Mouse (Mus musculus): ENCODE measurements at regions not wholly inside any gene's neighbourhood (a gene's known extent, or its start where the extent isn't known, plus 50 kb on each side); places are given as distances from the start of the nearest gene placed in this dataset.

DNA sequence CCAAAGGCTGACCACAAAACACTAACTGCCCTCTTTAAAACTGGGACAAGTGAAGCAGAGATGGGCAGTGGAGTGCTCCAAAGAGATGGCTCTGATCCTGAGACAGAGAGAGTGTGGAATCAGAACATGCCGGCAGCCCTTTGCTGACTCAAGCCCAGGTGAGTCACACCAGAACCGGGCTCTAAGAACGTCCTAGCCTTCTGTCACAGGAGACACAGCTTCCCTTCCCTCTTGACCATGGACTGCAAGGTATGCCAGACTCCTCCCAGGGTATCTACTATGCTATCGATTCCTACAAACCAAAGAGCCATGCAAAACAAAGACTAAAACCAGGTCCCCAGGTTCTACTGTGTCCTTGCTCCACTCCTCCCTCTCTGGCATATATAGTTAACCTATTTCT is 98.0 kb downstream of the Dhx15 start:
- intact Hi-C loops (cut with DNase I) = no loop called here

DNA sequence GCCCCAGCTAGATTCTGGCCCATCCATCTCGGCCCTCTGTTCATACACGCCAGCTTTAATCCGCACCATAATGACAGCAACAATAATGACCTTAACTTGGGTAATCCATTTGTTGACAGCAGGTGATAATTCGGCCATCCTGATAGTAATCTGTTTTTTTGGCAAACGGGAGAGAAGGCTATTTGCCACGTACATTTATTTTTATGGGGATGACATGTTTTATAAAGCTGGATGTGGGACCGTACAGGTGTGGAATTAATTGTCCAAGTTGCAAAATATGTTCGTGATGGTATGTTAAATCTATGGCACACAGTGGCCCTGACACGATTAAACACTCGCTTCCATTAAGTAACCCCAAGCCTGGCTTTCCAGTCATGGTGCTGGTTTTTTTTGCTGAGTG is 102.2 kb downstream of the Dhx15 start:
- intact Hi-C loops (cut with DNase I) = no loop called here
- no peak for DNase-seq (ENCODE audit: extremely low spot score in 1 of 2, low spot score in 2 of 2)

More for the DNA sequence above, 98.0 kb downstream of the Dhx15 start:
- no peak for DNase-seq (ENCODE audit: extremely low spot score in 1 of 2, low spot score in 2 of 2)

DNA sequence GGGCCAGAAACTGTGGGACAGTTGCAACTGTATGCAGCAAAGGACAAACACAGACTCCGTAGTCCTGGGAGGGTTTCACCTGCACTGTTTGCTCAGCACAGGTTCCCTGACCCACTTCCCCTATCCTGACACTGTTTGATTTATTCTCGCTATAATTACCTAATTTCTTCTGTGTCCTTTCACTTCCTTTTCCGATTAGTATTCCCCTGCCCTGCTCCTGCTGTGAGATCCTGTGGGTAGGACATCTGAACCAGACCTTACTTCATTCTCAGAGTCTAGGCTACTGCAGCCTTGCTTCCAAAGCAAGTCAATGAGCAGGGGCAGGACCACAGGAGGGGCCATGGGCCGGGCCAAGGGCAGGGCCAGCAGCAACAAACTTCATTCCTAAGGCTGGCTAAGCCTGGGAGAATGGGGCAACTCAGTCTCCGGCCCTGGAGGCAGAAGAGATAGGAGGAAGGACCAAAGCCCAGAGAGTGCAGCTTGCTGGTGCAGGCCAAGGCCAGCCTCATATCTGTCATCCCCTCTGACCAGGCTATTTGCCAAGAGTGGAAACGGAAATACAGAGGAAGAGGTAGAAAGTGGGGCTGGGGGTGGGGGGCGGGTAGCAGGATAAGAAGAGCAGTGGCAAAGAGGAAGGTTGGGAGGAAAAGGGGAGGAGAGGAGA is 103.4 kb downstream of the Dhx15 start:
- intact Hi-C loops (cut with DNase I) = no loop called here
- no peak for DNase-seq (ENCODE audit: extremely low spot score in 1 of 2, low spot score in 2 of 2)

DNA sequence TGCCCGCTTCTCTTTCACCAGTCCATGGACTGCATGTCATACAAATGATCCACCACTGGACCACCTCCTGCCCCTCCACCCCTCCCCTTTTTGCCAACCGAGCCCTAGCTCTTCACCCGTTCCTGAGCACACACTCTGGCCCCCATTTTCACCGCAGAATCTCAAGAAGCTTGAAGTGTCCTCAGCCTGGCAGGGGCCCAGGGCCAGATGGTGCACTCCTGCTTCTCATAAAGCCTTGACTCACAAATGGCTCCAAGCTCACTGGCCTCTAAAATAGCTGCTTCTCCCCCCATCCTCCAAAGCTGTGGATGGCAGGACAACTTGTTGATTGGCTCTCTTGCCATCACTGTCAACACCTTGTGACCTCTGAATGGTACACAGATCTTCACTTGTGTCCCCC is 110.0 kb downstream of the Dhx15 start:
- intact Hi-C loops (cut with DNase I) = no loop called here
- peak in 1 of 2 experiments; percentile 44 for DNase-seq (ENCODE audit: extremely low spot score in 1 of 2, low spot score in 2 of 2)

DNA sequence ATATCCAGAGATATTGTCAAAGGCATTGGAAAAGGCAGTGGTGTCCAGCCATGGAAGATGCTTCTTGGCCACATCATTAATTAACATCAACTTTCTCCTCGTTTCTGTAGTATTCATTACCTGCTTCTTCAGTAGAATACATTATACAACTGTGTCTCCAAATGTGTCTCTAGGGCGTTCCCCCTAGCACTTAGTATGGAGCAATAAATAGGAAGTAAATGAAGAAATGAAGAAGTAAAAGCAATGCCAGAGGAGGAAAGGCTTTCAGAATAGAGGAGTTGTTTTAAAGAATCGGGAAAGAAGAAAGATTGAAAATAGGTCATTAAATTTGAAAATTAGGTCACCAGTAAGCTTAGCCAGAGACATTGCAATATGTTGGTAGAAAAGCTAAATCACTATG is 112.6 kb downstream of the Dhx15 start:
- intact Hi-C loops (cut with DNase I) = no loop called here
- no peak for DNase-seq (ENCODE audit: extremely low spot score in 1 of 2, low spot score in 2 of 2)

DNA sequence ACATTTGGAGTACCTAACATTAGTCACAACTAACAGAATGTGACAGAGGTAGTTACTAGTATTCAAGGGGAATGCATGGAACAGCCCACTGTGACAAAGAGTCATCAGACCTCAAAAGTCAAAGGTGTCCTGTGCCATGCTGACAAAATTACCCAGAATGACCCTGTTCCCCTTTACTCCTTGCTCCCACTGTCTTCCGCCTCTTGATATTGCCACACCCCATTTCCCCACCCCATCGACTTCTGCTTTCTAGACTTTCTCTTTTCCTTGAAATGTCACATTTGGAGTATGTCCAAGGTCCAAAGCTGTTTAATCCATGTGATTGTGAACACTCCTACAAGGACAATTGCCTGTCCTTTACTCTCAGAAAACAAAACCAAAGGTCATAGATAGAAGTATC is 115.2 kb downstream of the Dhx15 start:
- intact Hi-C loops (cut with DNase I) = no loop called here

DNA sequence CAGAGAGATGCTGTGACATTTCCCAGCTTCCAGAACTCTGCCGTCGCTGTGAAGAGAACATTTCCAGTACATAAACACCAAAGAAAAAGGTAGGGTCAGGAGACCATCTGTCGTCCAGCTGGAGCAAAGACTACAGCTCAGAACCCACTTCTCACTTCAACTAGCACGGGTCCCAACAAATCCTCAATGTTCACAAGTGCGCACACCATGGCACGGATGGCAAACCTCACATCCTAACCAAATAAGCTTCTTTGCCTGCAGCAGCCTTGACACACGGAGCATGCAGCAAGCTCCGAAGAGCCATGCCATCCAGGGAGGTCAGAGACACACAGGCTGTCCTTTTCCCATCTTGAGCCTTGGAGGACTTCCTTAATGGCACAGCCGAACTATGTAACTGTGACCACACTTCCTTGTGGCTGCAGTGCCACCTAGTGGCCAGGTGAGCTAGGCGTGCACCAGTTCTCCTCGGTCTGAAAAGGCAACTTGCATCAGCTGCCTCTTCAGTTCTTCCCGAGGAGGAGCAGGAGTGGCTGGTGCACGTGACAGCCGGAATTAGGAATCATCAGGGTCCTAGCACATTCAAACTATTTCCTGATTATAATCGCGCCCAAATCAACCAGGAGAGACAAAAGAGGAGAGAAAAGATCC is 125.4 kb downstream of the Dhx15 start:
- peak; percentile 72 to 81 for DNase-seq (ENCODE audit: extremely low spot score in 1 of 2, low spot score in 2 of 2)
- intact Hi-C loops (cut with DNase I) = no loop called here

More for the DNA sequence above, 115.2 kb downstream of the Dhx15 start:
- no peak for DNase-seq (ENCODE audit: extremely low spot score in 1 of 2, low spot score in 2 of 2)

DNA sequence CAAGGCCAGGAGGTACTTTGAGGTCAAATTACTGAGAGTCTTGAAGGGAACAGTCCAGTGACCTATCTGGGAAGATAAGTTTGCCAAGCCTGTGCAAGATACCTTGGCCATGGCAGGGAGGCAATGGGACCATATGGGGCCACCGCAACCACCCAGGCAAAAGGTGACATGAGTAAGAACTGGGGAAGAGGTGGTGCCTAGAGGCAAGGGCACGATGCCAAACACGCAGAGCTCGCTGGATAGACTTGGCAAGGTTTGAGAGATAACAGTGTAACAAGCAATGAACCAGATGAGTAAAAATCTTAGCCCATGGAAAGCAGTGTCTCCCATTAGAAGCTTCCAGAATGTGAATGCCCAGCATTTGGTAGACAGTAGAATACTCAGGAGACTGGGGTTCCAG is 128.1 kb downstream of the Dhx15 start:
- intact Hi-C loops (cut with DNase I) = no loop called here
- no peak for DNase-seq (ENCODE audit: extremely low spot score in 1 of 2, low spot score in 2 of 2)

DNA sequence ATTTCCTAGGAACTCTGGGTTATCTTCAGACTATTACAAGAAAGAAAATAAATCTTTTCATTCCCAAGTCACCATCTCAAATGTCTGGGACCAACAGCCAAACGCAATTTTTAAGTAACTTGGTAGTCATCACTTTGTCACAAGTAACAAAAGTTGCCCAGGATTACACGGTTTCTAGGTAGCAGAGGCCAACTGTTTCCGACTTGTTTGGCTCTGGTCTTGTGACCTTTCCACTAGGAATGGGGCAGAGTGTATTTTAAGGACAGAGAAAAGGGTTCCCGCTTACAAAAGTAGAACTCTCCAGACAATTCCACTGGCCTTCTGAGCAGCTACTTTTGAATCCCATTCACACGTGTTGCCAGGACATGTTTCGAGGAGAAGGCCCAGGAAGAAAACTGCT is 129.1 kb downstream of the Dhx15 start:
- intact Hi-C loops (cut with DNase I) = no loop called here
- DNase-seq (ENCODE audit: extremely low spot score in 1 of 2, low spot score in 2 of 2) = no peak

DNA sequence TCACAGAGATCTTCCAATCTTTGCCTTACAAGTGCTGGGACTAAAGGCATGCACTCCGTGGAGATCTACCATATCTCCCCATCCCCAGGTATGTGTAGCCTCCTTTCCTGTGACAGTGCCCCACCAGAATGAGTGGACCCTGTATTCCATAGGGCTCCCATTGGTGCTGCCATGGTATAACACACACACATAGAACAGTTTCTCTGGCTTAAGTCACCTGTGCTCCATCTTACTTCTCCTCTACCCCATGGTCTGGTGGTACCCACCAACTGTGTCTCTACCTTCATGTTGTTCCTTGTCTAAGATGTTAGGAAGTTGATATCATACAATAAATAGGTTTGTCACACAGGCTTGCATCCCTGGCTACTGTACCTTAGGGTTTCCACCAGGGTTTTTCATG is 133.1 kb downstream of the Dhx15 start:
- intact Hi-C loops (cut with DNase I) = no loop called here
- no peak for DNase-seq (ENCODE audit: extremely low spot score in 1 of 2, low spot score in 2 of 2)

DNA sequence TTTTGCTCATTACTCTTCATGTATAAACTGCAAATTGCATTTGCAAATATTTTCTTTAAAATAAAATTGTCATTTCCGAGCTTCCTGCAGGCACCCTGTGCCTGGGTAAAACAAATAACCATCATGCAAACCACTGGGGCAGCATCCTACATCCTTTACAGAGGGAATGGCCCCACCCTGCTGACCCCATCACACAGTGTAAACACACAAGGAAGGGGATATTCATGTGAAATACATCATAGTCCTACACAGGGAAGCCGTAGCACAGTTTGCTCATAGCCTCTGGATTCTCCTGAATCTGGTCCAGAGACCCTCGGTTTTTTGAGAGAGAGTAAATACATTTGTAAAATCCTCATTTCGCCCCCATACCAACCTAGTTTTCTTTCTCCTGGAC is 138.2 kb downstream of the Dhx15 start:
- no peak for DNase-seq (ENCODE audit: extremely low spot score in 1 of 2, low spot score in 2 of 2)
- intact Hi-C loops (cut with DNase I) = no loop called here

DNA sequence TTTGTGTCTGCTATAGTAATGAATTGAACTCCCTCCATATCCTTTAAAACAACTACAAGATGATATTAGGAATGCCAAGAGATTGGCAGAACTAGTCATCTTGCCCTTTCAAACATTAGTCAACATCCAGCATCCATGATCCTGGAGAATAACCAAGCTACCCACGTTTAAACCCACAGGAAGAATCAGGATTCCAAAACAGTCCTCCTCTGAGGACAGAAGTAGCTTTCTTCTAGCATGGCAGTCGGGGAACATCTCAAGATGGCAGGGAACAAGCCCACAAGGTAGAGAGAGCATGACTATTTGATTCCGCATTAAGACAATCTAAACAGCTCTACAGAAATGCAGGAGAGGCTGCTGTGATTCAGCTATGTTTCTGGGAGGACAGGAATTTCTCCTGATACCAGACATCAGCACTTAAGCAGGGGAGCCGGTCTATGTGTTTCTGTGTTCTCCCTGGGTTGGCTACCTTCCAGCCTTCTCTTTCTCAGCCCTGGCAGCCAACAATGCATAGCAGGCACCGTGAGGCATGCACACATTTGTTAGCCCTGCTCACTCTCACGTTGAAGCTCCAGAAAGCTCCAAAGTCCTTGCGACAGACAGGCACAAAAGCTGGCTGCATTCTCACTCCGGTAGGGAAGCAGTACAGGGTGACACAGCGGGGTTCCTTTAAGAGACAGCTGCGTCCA is 138.8 kb downstream of the Dhx15 start:
- peak; percentile 19 to 40 for DNase-seq (ENCODE audit: extremely low spot score in 1 of 2, low spot score in 2 of 2)
- intact Hi-C loops (cut with DNase I) = no loop called here

DNA sequence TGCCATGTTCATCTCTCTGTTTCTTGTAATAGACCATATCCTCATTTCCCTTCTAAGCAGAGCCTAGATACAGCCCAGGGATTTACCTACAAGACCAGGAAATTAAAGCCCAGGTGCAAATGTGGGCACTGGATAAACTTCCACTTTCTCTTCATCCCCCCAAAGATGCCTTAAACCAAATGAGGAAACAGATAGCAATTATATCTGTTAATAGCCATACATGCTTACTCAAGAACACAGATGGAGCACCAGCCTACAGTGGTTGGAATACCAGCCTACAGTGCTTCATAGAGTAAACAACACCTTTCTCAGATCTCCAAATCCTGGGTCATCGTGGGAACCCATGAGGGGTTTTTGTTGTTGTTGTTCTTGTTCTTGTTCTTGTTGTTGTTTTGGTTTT is 141.5 kb downstream of the Dhx15 start:
- intact Hi-C loops (cut with DNase I) = no loop called here
- DNase-seq (ENCODE audit: extremely low spot score in 1 of 2, low spot score in 2 of 2) = no peak

DNA sequence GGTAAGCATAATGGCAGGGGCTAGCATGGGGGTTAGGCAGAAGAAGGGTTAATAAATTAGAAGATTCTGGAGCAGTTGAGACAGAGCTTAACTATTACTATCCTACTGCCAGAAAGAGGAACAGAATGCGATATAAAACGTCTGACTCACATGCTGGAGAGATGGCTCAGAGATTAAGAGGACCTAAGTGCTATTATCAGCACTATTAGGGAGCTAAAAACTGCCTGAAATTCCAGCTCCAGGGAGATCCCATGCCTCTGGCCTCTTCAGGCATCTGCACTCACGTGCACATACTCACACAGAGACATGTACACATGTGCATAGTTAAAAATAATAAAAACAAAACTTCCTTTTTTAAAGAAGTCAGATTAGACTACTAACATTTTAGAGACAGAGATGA is 143.6 kb downstream of the Dhx15 start:
- intact Hi-C loops (cut with DNase I) = no loop called here
- no peak for DNase-seq (ENCODE audit: extremely low spot score in 1 of 2, low spot score in 2 of 2)

DNA sequence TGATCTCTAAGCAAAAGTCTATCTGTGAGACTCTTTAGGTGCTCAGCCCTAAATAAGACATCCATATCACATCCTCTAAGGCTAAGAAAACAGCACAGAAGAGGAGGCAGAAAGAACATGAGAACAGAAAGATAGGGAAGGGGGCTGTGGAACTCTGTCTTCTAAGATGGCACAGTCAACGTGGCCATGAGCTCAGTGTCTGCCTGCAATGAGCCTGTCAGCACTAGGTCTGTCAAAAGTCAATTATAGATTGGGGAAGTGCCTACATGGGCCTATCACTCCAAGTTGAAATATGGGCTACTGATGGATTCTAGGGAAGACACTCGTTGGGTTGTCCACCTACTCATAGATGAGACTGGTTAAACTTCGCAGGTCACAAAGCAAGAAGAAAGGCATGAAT is 146.2 kb downstream of the Dhx15 start:
- intact Hi-C loops (cut with DNase I) = no loop called here
- no peak for DNase-seq (ENCODE audit: extremely low spot score in 1 of 2, low spot score in 2 of 2)

DNA sequence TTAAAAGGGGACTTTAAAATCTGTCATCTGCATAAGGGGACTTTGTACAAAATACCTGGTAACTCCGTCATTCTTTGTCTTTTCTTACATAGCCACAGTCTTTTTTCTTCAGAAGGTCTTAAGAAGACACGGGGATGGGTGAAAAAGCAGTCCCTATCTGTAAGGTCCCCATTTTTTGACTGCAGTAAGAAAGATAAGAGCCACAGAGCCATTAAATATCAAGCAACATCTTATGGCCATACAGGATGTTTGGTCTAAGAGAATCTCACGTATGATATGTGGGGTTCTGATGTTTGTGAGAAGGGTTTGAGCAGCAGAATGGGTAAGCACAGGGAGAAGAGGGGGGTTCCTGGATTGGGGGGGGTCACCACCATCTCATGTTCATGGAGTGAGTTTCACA is 148.9 kb downstream of the Dhx15 start:
- intact Hi-C loops (cut with DNase I) = no loop called here
- DNase-seq (ENCODE audit: extremely low spot score in 1 of 2, low spot score in 2 of 2) = no peak

DNA sequence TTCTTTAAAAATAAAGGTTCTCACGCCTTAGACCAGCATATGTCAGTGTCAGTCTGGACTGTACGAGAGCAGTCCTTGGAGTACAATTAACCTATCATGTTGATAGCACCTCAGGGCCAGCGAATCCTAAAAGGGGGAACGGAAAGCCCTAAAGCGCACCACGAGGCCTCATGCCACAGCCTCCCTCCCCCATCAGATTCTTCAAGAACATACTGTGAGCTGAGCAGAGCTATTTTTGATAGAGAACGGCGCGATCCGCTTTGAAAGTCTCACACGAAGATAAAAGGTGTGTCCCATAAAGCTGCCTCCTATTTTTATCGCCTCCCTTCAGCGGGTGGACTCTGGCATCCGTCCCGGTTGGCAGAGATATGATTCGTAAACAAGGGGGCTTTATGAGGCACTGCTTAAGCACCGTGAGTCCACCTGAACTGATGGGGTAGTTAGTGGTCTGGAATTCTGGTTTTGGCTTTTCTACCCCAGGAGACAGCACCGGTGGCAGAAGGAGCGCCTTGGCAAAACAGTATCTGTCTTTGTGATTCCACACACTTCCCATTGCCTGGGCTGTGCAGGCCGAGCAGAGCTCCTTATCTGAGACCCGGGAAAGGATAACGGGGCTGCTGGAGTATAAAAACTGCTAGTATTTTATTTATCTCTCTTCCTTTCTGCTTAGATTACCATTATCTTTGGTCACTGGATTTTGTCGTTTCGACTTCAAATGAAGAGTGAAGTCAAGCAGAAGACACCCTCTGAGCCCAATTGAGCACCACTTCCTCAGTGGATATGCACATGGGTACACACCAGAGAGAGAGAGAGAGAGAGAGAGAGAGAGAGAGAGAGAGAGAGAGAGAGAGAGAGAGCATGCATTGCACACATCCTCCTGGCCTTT is 149.6 kb downstream of the Dhx15 start:
- intact Hi-C loops (cut with DNase I) = no loop called here
- peak; percentile 42 for DNase-seq (ENCODE audit: extremely low spot score in 1 of 2, low spot score in 2 of 2)

DNA sequence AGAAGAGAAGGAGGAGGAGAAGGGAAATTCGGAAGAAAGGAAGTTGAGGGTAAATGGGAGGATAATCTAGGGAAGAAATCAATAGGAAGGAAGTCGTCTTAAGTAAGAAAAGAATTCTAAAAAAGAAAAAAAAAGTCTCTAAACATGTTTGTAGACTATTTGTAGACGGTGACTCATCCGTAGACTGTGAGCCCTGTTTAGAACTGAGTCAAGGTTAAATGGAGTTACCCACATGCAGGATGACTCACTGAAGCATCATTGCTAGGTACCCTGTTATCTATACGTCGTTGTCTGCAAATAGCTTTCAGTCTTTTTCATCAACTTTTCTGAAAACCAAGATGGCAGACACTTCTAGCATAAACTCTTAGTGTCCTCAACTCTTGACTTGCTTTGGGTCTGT is 155.0 kb downstream of the Dhx15 start:
- intact Hi-C loops (cut with DNase I) = no loop called here
- no peak for DNase-seq (ENCODE audit: extremely low spot score in 1 of 2, low spot score in 2 of 2)

DNA sequence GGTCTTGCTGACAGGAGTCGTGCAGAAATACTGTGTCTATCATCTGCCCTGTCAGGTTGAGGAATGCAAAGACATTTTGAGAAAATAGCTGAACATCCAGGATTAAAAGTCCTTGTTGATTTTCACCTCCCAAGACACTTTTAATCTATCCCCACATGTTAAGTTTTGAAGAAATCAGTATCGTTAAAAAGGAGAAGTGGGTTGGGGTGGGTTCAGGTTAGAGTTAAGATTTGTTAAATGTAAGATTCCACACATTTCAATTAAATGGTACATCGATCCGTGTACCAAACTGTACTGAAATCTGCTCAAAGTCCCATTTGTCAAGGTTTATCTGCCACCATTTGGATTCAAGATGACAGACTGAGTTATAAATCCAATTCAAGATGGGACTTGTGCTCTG is 162.8 kb downstream of the Dhx15 start:
- DNase-seq (ENCODE audit: extremely low spot score in 1 of 2, low spot score in 2 of 2) = no peak
- intact Hi-C loops (cut with DNase I) = no loop called here

DNA sequence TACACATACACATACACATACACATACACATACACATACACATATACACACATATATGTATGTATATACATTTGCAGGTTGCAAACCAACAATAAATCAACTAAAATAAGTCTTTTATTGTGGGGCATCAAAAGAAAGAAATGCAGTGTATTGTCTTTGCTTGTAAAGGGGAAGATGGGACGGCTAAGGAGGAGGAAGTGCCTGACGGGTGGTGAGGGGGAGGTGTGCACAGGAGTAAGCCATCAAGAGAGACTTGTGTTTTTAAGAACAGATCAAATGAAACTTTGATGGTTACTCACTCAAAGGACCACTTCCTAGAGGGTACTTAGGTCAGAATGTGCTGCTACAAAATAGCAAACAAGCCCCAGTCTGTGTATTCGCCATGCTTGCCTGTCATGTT is 164.2 kb downstream of the Dhx15 start:
- intact Hi-C loops (cut with DNase I) = no loop called here

More for the DNA sequence above, 164.2 kb downstream of the Dhx15 start:
- no peak for DNase-seq (ENCODE audit: extremely low spot score in 1 of 2, low spot score in 2 of 2)
